In the genomic region with DNA sequence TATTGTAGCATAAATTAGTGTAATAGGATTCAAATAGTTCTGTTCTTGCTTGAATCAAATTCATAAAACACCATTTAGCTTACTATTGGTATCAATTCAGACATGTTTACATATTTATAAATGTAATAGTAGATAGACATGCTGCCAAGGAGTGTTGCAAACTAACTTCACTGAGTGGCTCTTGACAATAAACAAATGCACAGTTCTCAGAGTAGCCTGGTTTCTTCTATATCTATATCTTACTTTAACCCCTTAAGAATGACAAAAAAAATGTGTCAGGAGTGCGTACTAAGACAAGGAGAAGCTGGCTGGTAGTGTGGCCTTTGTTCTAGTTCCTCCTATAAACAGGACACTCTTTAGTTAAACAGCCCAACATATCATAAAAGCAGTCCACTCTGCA, we compare ENCODE assay signal across 28 mouse cellular contexts.
"Had no signal": no experiment of that assay in that cellular context is flagged by ENCODE, and none has a peak within 500 bp of the region (broad histone marks: within the 10 kb centered on the region; RNA-seq: fewer than 3 reads in every experiment).

No protein-coding gene starts in this region.

- H3K27me3 ChIP-seq: embryonic facial prominence, embryonic 12.5 days; embryonic facial prominence, embryonic 13.5 days; embryonic facial prominence, embryonic 15.5 days; forebrain, embryonic 12.5 days; forebrain, embryonic 13.5 days; forebrain, embryonic 15.5 days had no signal

- H3K9ac ChIP-seq: embryonic facial prominence, embryonic 12.5 days; embryonic facial prominence, embryonic 13.5 days; embryonic facial prominence, embryonic 15.5 days; forebrain, embryonic 12.5 days; forebrain, embryonic 13.5 days; forebrain, embryonic 15.5 days; forebrain, postnatal 0 days had no signal

- H3K36me3 ChIP-seq: embryonic facial prominence, embryonic 10.5 days; embryonic facial prominence, embryonic 12.5 days; embryonic facial prominence, embryonic 13.5 days; embryonic facial prominence, embryonic 15.5 days; forebrain, embryonic 10.5 days; forebrain, embryonic 12.5 days; forebrain, embryonic 15.5 days had no signal

- ATAC-seq: forebrain, embryonic 13.5 days; forebrain, embryonic 14.5 days; forebrain, embryonic 15.5 days; forebrain, embryonic 16.5 days; forebrain, postnatal 0 days had no signal

- H3K4me1 ChIP-seq: embryonic facial prominence, embryonic 10.5 days; embryonic facial prominence, embryonic 12.5 days; embryonic facial prominence, embryonic 13.5 days; embryonic facial prominence, embryonic 15.5 days; forebrain, embryonic 10.5 days; forebrain, embryonic 12.5 days; forebrain, embryonic 13.5 days; forebrain, embryonic 15.5 days had no signal

- DNase-seq: cerebellum, adult 18-20 months; cerebellum, adult 2 months; cerebellum, adult 8-10 months; cerebellum, adult 9-10 months; cerebellum, adult 9-11 months; cerebellum, postnatal 10 days; cerebellum, postnatal 14 days; cerebellum, postnatal 25 days; cerebellum, postnatal 36 days; embryo, embryonic 11 days; forebrain, postnatal 0 days; gastrocnemius, adult 2 months; gastrocnemius, postnatal 10 days; gastrocnemius, postnatal 14 days; gastrocnemius, postnatal 25 days; gastrocnemius, postnatal 36 days; heart, adult 11 months had no signal

- H3K9me3 ChIP-seq: embryonic facial prominence, embryonic 10.5 days; embryonic facial prominence, embryonic 12.5 days; embryonic facial prominence, embryonic 13.5 days; embryonic facial prominence, embryonic 15.5 days; forebrain, embryonic 10.5 days; forebrain, embryonic 12.5 days; forebrain, embryonic 13.5 days; forebrain, embryonic 15.5 days had no signal

- H3K4me3 ChIP-seq: embryonic facial prominence, embryonic 10.5 days; embryonic facial prominence, embryonic 12.5 days; embryonic facial prominence, embryonic 13.5 days; embryonic facial prominence, embryonic 15.5 days; erythroblast, embryonic 14.5 days; forebrain, embryonic 10.5 days; forebrain, embryonic 12.5 days; forebrain, embryonic 13.5 days; forebrain, embryonic 15.5 days; gastrocnemius, adult 2 months had no signal

- H3K27ac ChIP-seq: embryonic facial prominence, embryonic 10.5 days; embryonic facial prominence, embryonic 12.5 days; embryonic facial prominence, embryonic 13.5 days; embryonic facial prominence, embryonic 15.5 days; forebrain, embryonic 10.5 days; forebrain, embryonic 12.5 days; forebrain, embryonic 13.5 days; forebrain, embryonic 15.5 days; gastrocnemius, adult 2 months had no signal

- H3K4me2 ChIP-seq: embryonic facial prominence, embryonic 12.5 days; embryonic facial prominence, embryonic 13.5 days; embryonic facial prominence, embryonic 15.5 days; forebrain, embryonic 12.5 days; forebrain, embryonic 13.5 days; forebrain, embryonic 15.5 days had no signal
